Mouse (Mus musculus): ENCODE results near the gene Zan.

DNA sequence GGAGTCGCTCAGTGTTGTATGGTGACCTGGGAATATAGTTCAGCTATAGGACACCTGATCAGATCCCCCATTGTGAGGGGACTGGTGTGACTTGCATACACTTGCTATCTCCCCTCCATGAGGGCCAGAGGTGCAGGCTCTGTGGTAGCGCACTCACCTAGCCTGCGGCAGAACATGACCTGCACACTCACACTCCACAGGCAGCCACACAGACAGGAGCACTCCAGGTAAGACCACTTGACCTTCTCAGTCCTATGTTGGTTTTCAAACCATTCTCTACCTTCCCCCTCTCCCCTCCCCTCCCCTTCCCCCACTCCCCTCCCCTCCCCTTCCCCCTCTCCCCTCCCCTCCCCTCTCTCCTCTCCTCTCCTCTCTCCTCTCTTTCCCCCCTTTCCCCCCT, 66.3 kb downstream of the Zan start:
- TF ChIP-seq CTCF (IDR thresholded peaks at IDR 0.05; ENCODE audit: low read depth) (no peak), EP300 (optimal IDR thresholded peaks at IDR 0.05) (no peak)

Measured in stomach, postnatal 0 days (tissue).